Mouse (Mus musculus) layer of hippocampus, adult 9-11 months (tissue): ENCODE results near the gene Gm8653.
"Not testable (repeated sequence)": the region's sequence is repeated elsewhere in the genome, so short reads cannot be mapped to it uniquely, and the experiment has no call there.

ENCODE experiments used
- DNase-seq: peaks from one replicate; pipeline ENCODE4 v3.0.0; 2022

Gene Gm8653

DNA sequence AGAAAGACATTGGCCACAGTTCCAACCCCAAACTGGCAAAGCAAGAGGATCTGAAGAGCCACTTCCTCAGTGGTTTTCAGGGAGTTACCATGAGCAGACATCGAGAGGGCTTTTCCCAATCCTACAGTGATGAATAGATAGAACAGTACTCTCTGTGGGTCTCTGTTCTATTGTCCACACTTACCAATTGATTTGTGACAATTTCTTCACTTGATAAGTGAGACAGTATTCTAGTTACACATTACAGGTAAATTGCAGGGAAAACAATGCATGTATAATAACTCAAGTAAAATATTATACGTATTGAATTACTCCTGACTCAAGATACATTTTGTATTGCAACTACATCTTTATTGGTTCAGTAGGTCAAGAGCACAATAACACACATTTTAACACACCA is at the start of gene Gm8653:
Gene Gm8653 (minus strand): TSS at position 101 of the 400 bp plus-strand sequence.
- DNase-seq: not testable (repeated sequence)

DNA sequence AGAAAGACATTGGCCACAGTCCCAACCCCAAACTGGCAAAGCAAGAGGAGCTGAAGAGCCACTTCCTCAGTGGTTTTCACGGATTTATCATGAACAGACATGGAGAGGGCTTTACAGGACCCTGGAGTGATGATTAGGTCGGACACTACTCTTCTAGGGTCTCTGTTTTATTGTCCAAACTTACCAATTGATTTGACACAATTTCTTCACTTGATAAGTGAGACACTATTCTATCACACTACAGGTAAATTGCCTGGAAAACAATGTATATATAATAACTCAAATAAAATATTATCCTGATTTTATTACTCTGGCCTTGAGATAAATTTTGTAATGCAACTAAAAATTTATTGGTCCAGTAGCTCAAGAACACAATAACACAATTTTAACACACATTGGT is 28.3 kb upstream of the Gm8653 start, which contains the start of gene Gm8453:
Gene Gm8453 (minus strand): TSS at position 101 of the 400 bp plus-strand sequence.
- DNase-seq: not testable (repeated sequence)

DNA sequence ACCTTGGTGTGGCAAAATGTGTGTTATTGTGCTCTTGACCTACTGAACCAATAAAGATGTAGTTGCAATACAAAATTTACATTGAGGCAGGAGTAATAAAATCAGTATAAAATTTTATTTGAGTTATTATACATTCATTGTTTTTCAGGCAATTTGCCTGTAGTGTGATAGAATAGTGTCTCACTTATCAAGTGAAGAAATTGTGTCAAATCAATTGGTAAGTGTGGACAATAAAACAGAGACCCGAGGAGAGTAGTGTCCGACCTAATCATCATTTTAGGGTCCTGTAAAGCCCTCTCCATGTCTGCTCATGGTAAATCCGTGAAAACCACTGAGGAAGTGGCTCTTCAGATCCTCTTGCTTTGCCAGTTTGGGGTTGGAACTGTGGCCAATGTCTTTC is 12.0 kb downstream of the Gm8653 start, which contains the start of gene Vmn1r143:
Gene Vmn1r143 (plus strand): TSS at position 301 of the 400 bp plus-strand sequence.
- not testable (repeated sequence) for DNase-seq

DNA sequence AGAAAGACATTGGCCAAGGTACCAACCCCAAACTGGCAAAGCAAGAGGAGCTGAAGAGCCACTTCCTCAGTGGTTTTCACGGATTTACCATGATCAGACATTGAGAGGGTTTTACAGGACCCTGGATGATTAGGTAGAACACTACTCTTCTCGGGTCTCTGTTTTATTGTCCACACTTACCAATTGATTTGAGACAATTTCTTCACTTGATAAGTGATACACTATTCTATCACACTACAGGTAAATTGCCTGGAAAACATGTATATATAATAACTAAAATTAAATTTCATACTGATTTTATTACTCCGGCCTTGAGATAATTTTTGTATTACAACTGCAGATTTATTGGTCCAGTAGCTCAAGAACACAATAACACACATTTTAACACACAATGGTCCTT is 37.1 kb downstream of the Gm8653 start, which contains the start of gene Vmn1r142:
Gene Vmn1r142 (minus strand): TSS at position 101 of the 400 bp plus-strand sequence.
- DNase-seq: not testable (repeated sequence)
